Mouse (Mus musculus) intestine, embryonic 14.5 days (tissue): Measurements from ENCODE around the gene Htra1. TPM values are rescaled to one million over a fixed set of nuclear protein-coding genes. Genes with fewer than 3 reads are reported as not detected.

Experiments used
- ATAC-seq: fragments of 200-750 bp; cut with Nextera tagmentation; replicated peaks from 2 replicates; pipeline ENCODE4 v1.8.0; 2017; ENCODE audit warnings: low read depth, moderate number of reproducible peaks, moderate TSS enrichment, moderate library complexity; ENCODE audit not compliant: low FRiP score, low TSS enrichment
- DNase-seq: peaks from one replicate; pipeline ENCODE4 v3.0.0-alpha.2; 2018; ENCODE audit warnings: low spot score
- H3K27ac ChIP-seq: fragments of 300-500 bp; sonication (generic); 2 replicates; pipeline ENCODE4 v1.5.1; 2014; ENCODE audit warnings: low read depth, mild to moderate bottlenecking, control low read depth
- H3K27me3 ChIP-seq: fragments of 300-500 bp; sonication (generic); replicated peaks from 2 replicates; pipeline ENCODE4 v1.6.1; 2014; ENCODE audit warnings: low read length, control low read depth; ENCODE audit not compliant: control insufficient read depth, insufficient read depth
- H3K36me3 ChIP-seq: fragments of 300-500 bp; sonication (generic); 2 replicates; pipeline ENCODE4 v1.6.1; 2014; ENCODE audit warnings: low read length, control low read depth; ENCODE audit not compliant: control insufficient read depth, insufficient read depth
- H3K4me1 ChIP-seq: fragments of 300-500 bp; sonication (generic); replicated peaks from 2 replicates; pipeline ENCODE4 v1.6.1; 2014; ENCODE audit warnings: low read length, control low read depth, mixed read lengths; ENCODE audit not compliant: control insufficient read depth, insufficient read depth
- H3K4me2 ChIP-seq: fragments of 300-500 bp; sonication (generic); 2 replicates; pipeline ENCODE4 v1.6.1; 2014; ENCODE audit warnings: low read length
- H3K4me3 ChIP-seq: fragments of 300-500 bp; sonication (generic); 2 replicates; pipeline ENCODE4 v1.5.1; 2014; ENCODE audit warnings: low read depth, low read length, control low read depth, mixed read lengths
- H3K9ac ChIP-seq: fragments of 300-500 bp; sonication (generic); 2 replicates; pipeline ENCODE4 v1.6.1; 2014; ENCODE audit warnings: mild to moderate bottlenecking, low read length
- H3K9me3 ChIP-seq: fragments of 300-500 bp; sonication (generic); 2 replicates; pipeline ENCODE4 v1.6.1; 2016; ENCODE audit warnings: low read length, control low read depth; ENCODE audit not compliant: control insufficient read depth
- WGBS: fragments of 180-500 bp; shearing (Covaris S2); extraction: QIAGEN DNeasy Blood & Tissue Kit; methylation state at CpG from one replicate; pipeline ENCODE4 v1.1.7; 2014; 5-methylcytosine and 5-hydroxymethylcytosine counted together
- polyA plus RNA-seq: library from polyadenylated mRNA; unstranded; fragments of >200 nt; fragmentation: Nextera tagmentation; extraction: Ambion mirVana; gene quantifications from 2 replicates; pipeline ENCODE4 v1.2.1, GENCODE M21; 2014

Gene Htra1
- polyA plus RNA-seq, 1 experiment from 2014 or later: 16.7 TPM

DNA sequence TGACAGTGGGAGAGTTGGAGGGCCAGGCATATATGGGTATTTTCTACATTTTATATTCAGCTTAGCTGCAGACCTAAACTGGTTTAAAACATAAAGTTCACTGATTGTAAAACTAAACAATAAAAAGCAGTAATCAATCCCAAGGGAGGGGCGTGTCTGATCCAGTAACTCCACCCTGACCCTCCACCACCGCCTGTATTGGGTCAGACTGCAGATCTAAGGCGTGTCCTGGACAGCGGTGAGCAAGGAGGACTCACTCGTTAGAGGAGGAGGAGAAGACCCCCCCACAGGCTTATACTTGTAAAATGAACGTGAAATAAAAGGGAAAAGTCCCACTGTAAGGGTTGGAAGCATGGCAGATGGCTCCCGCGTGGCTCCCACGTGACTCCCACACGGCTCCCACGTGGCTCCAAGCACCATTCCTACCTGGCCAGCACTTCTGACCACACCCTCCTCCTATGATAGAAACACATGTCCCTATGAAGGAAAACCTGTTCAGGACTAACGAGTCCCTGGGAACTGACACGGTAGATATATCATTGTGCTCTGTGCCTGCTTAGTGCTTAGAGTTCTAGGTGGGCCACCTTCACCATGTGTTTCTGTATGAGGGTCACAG lies 55.4 kb downstream of the Htra1 start:
- ATAC-seq: 0 out of 2 replicates have a peak, but pooled peaks have one; percentile 53
- no peak for DNase-seq
- Histone ChIP-seq H3K4me3 (no peak overlapping the region), H3K9me3 (no peaks in the 10 kb centered on the region), H3K4me2 (no peak overlapping the region), H3K27me3 (no peaks in the 10 kb centered on the region), H3K36me3 (no peaks in the 10 kb centered on the region), H3K4me1 (peaks cover 5% of the 10 kb centered on the region; the same call in 1 of the 2 replicates), H3K9ac (no peak overlapping the region), H3K27ac (no peak overlapping the region)
- 84% methylated on average over 13 of the region's 13 CpGs for WGBS

- no peaks in the 10 kb centered on the region for H3K27me3 ChIP-seq
- no peak overlapping the region for H3K27ac ChIP-seq
- no peaks in the 10 kb centered on the region for H3K36me3 ChIP-seq
- H3K4me1 ChIP-seq: no peaks in the 10 kb centered on the region
- no peak for DNase-seq
- no peak for ATAC-seq
- WGBS: 52% methylated on average over 8 of the region's 8 CpGs
- no peak overlapping the region for H3K9ac ChIP-seq
- no peak overlapping the region for H3K4me2 ChIP-seq
- H3K4me3 ChIP-seq: no peak overlapping the region
- H3K9me3 ChIP-seq: no peaks in the 10 kb centered on the region
Measured at GRCm38 (mm10) chr7:130993907-130994306, 58.0 kb downstream of the Htra1 start.

DNA sequence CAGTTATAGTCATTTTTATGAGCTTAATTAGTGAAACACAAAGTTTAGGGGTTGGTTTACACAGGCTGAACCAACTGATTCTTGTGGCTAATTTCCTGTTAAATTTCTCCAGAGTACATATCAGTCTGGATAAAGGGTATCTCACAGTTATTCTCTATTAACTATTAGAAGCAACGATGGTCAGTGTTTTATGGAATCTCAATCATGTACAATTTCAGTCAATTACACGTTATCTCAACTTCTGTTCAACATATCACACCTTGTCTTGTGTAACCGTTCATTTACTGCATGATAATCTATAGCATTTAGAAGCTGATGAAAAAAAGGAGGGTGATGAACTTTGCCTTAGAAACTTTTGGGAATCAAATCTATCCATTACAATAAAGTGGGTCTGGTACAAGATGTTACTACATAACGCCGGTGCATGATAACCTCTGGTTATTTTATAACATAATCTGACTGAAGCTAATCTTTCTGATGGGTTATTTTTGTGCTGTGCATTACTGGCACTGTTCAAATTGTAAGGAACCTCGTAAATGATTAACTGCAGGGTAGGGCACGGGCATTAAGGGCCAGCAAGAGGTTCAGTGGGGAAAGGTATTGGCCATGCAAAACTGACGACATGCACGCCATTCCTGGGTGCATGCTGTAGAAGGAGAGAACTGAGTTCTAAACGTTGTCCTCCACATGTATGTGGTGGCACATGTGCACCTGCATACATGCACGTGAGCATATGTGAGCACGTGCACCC lies 66.2 kb downstream of the Htra1 start:
- 74% methylated on average over 12 of the region's 12 CpGs for WGBS
- DNase-seq (no peak), ATAC-seq (peak; percentile 86)
- Histone ChIP-seq H3K9me3 (peaks cover 10% of the 10 kb centered on the region), H3K27ac (no peak overlapping the region), H3K4me2 (no peak overlapping the region), H3K4me3 (no peak overlapping the region), H3K4me1 (no peaks in the 10 kb centered on the region; the same call in 1 of the 2 replicates), H3K9ac (no peak overlapping the region), H3K36me3 (no peaks in the 10 kb centered on the region), H3K27me3 (no peaks in the 10 kb centered on the region)

- Histone ChIP-seq H3K27me3 (no peaks in the 10 kb centered on the region), H3K4me3 (no peak overlapping the region), H3K36me3 (no peaks in the 10 kb centered on the region), H3K27ac (no peak overlapping the region), H3K4me2 (no peak overlapping the region), H3K4me1 (no peaks in the 10 kb centered on the region; the same call in 1 of the 2 replicates), H3K9ac (no peak overlapping the region), H3K9me3 (peaks cover 10% of the 10 kb centered on the region)
- DNase-seq: no peak
- no peak for ATAC-seq
- WGBS: 73% methylated on average over 5 of the region's 5 CpGs
Measured at GRCm38 (mm10) chr7:131004071-131004470, 68.2 kb downstream of the Htra1 start.

- DNase-seq (no peak), ATAC-seq (no peak)
- no peak overlapping the region for H3K27ac ChIP-seq
- peaks cover 10% of the 10 kb centered on the region for H3K9me3 ChIP-seq
- no peak overlapping the region for H3K9ac ChIP-seq
- no peaks in the 10 kb centered on the region for H3K36me3 ChIP-seq
- H3K4me3 ChIP-seq: no peak overlapping the region
- 100% methylated on average over 2 of the region's 2 CpGs for WGBS
- no peaks in the 10 kb centered on the region for H3K4me1 ChIP-seq
- H3K4me2 ChIP-seq: no peak overlapping the region
- no peaks in the 10 kb centered on the region for H3K27me3 ChIP-seq
Measured at GRCm38 (mm10) chr7:131007221-131007620, 71.3 kb downstream of the Htra1 start.

GRCm38 (mm10) chr7:131009178-131009577 lies 73.3 kb downstream of the Htra1 start:
- no peak overlapping the region for H3K4me2 ChIP-seq
- no peak overlapping the region for H3K27ac ChIP-seq
- no peak overlapping the region for H3K4me3 ChIP-seq
- WGBS: 79% methylated on average over 5 of the region's 5 CpGs
- H3K9ac ChIP-seq: no peak overlapping the region
- H3K36me3 ChIP-seq: no peaks in the 10 kb centered on the region
- peaks cover 10% of the 10 kb centered on the region for H3K9me3 ChIP-seq
- ATAC-seq (no peak), DNase-seq (no peak)
- no peaks in the 10 kb centered on the region for H3K4me1 ChIP-seq
- no peaks in the 10 kb centered on the region for H3K27me3 ChIP-seq

DNA sequence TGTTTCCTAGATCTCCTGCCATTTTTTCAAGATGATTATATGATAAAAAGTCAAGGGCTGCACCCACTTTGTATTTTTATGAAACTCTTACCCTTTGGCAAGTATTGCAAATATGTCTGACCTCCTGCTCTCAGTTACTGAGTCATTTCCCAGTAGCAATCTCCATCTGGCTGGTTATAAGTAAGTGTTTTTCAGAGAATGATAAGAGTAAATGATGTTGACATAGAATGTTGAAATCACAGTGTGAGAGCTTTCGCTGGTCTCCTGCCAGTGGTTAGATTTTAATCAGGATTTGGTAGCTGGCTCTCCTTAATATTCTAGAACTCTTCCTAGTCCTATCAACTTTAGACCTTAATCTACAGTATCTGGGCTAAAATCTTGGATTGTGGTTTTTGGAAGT lies 76.0 kb downstream of the Htra1 start:
- no peaks in the 10 kb centered on the region for H3K27me3 ChIP-seq
- no peaks in the 10 kb centered on the region; the same call in 1 of the 2 replicates for H3K9me3 ChIP-seq
- no peaks in the 10 kb centered on the region for H3K4me1 ChIP-seq
- H3K9ac ChIP-seq: no peak overlapping the region
- ATAC-seq: no peak
- no peaks in the 10 kb centered on the region for H3K36me3 ChIP-seq
- WGBS: 69% methylated on average over 1 of the region's 1 CpGs
- no peak overlapping the region for H3K4me3 ChIP-seq
- no peak overlapping the region for H3K4me2 ChIP-seq
- no peak for DNase-seq
- no peak overlapping the region for H3K27ac ChIP-seq

GRCm38 (mm10) chr7:131019181-131019580 lies 83.3 kb downstream of the Htra1 start:
- H3K9me3 ChIP-seq: no peaks in the 10 kb centered on the region
- H3K4me1 ChIP-seq: no peaks in the 10 kb centered on the region
- H3K4me2 ChIP-seq: no peak overlapping the region
- no peaks in the 10 kb centered on the region for H3K27me3 ChIP-seq
- no peak overlapping the region for H3K27ac ChIP-seq
- H3K9ac ChIP-seq: no peak overlapping the region
- no peak for DNase-seq
- no peak for ATAC-seq
- no peaks in the 10 kb centered on the region for H3K36me3 ChIP-seq
- no peak overlapping the region for H3K4me3 ChIP-seq
- WGBS: 93% methylated on average over 2 of the region's 2 CpGs

DNA sequence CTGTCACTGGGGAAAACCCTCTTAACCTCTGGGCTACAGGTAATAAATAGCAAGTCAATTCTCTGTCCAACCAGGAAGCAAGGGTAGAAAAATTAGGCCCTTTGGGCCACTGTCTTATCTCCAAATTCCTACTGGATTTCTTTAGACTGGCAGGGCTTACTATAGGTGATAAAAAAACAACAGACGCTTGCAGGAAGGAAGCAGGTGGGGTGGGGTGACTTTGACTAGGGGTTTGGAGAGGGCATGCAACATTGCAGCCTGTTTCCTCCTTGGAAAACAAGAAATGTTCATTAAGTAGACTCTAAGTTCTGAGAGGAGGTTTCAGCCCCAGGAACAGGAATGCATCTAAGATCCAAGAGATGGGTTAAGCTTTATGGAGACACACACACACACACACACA lies 88.9 kb downstream of the Htra1 start:
- Histone ChIP-seq H3K4me3 (no peak overlapping the region), H3K4me2 (no peak overlapping the region), H3K27ac (no peak overlapping the region), H3K27me3 (no peaks in the 10 kb centered on the region), H3K9ac (no peak overlapping the region), H3K4me1 (peaks cover 3% of the 10 kb centered on the region; the same call in 1 of the 2 replicates), H3K36me3 (no peaks in the 10 kb centered on the region), H3K9me3 (no peaks in the 10 kb centered on the region)
- ATAC-seq (no peak), DNase-seq (no peak)
- 40% methylated on average over 1 of the region's 1 CpGs for WGBS
